Mouse (Mus musculus) olfactory bulb, adult 2 months (tissue): Measurements from ENCODE around the gene Gpr157. TPM values are rescaled to one million over a fixed set of nuclear protein-coding genes. Genes with fewer than 3 reads are reported as not detected.

ENCODE experiments used
- H3K27ac ChIP-seq: fragments of 200-500 bp; 2 replicates; pipeline ENCODE4 v1.5.1; 2012; ENCODE audit warnings: low read depth, low read length; ENCODE audit not compliant: insufficient read depth
- H3K4me1 ChIP-seq: fragments of 200-500 bp; 2 replicates; pipeline ENCODE4 v1.6.1; 2012; ENCODE audit warnings: low read length; ENCODE audit not compliant: control insufficient read depth, insufficient read depth
- H3K4me3 ChIP-seq: fragments of 200-500 bp; 2 replicates; pipeline ENCODE4 v1.5.1; 2012; ENCODE audit warnings: mild to moderate bottlenecking, low read depth, low read length, moderate library complexity; ENCODE audit not compliant: insufficient read depth
- CTCF ChIP-seq: fragments of 200-500 bp; IDR thresholded peaks from 2 replicates; pipeline ENCODE4 v1.5.1; 2012; ENCODE audit warnings: low read depth, mild to moderate bottlenecking, low read length, moderate library complexity; ENCODE audit not compliant: insufficient read depth
- POLR2A ChIP-seq: fragments of 200-500 bp; IDR thresholded peaks from 2 replicates; pipeline ENCODE4 v1.6.1; 2012; ENCODE audit warnings: mild to moderate bottlenecking, low read depth, low read length, moderate library complexity; ENCODE audit not compliant: insufficient read depth
- WGBS: fragments of 180-500 bp; shearing (Covaris S2); methylation state at CpG from one replicate; pipeline ENCODE4 v1.1.7; 2018; 5-methylcytosine and 5-hydroxymethylcytosine counted together
- polyA plus RNA-seq: library from polyadenylated mRNA; stranded (reverse); fragments of >200 nt; gene quantifications from 2 replicates; pipeline ENCODE4 v1.2.4, GENCODE M21; 2012; ENCODE audit warnings: low replicate concordance; ENCODE audit not compliant: missing spikeins, insufficient read depth, insufficient read length

Gpr157 gene
- polyA plus RNA-seq, 1 experiment: not detected

DNA sequence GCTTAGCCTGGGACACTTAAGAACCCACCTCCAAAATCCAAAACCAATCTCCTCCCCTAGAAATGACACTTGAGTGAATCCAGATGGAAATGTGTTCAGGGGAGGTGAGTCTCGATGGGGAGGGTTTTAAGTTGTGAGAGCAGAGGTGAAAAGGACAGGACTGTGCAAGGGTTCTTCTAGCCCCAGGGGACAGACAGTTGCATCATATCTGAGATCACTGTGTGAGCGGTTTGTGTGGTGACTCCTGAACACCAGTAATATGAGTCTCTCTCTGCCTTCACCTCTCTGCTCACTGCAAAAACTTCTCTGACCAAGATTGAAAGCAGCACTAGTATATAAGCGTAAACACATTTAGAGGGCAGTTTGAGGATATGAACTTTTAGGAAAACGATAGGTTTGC is 59.1 kb downstream of the Gpr157 start:
- no peak overlapping the region for H3K27ac ChIP-seq

DNA sequence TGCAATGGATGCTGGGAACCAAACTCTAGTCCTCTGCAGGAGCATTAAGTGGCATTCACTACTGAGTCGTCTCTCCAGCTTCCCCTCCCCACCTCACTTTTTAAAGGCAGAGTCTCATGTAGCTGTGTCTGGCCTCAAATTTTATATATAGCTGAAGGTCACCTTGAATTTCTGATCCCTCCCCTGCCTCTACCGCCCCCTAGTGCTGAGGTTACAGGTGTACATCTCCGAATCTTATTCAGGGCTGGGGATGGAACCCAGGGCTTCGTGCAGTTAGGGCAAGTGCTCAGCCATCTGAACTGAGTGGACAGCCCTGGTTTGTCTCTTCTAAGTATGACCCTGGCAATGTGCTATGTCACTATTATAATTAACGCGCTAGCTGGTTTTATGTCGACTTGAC is 63.9 kb downstream of the Gpr157 start:
- Histone ChIP-seq H3K4me3 (no peak overlapping the region), H3K4me1 (no peaks in the 10 kb centered on the region), H3K27ac (no peak overlapping the region)
- WGBS: 81% methylated on average over 7 of the region's 7 CpGs
- TF ChIP-seq CTCF (no peak), POLR2A (no peak)

More for the DNA sequence above, 59.1 kb downstream of the Gpr157 start:
- TF ChIP-seq CTCF (no peak), POLR2A (no peak)
- 88% methylated on average over 4 of the region's 4 CpGs for WGBS
- no peak overlapping the region for H3K4me3 ChIP-seq
- H3K4me1 ChIP-seq: no peaks in the 10 kb centered on the region

DNA sequence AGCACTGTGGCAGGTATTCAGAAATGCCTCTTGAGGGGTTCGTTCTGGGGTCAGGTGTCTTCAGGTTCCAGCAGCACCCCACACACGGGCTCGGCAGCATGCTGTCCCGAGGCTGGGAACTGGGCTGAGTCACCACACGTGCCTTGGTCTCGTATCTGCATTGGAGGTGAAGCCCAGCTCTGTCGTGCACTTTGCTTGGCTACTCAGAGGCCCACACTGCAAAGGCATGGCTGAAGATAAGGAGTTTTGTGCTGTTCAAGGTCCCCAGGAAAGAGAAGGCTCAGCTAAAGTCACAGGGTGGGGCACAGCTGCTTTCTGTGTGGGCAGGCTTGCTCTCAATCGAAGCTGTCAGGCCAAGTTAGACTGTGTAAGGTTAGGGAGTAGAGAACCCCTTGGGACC is 65.3 kb downstream of the Gpr157 start:
- no peak for TF ChIP-seq POLR2A
- no peak for TF ChIP-seq CTCF
- Histone ChIP-seq H3K27ac (no peak overlapping the region), H3K4me1 (no peaks in the 10 kb centered on the region), H3K4me3 (no peak overlapping the region)
- WGBS: 85% methylated on average over 8 of the region's 8 CpGs

DNA sequence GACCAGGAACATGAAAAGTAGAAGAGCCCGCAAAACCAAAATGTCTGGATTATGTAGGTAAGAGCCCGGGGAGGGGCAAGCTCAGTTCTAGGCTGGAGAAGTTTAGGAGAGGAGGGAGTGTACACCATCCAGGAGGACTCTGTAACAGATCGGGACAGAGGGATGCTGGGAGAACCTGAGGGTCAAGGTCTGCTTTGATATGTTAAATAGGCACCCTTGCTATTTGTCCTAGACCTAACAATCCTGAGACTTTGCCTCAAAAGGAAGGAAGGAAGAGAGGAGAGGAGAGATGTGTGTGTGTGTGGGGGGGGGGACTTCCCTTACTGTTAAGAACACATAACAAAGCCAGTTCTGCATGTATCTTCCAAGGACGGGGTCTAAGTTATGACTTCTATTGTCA is 68.1 kb downstream of the Gpr157 start:
- Histone ChIP-seq H3K4me3 (no peak overlapping the region), H3K27ac (no peak overlapping the region), H3K4me1 (no peaks in the 10 kb centered on the region)
- WGBS: 94% methylated on average over 4 of the region's 4 CpGs
- no peak for TF ChIP-seq POLR2A
- TF ChIP-seq CTCF: no peak

Other genes with a start within 250 kb of the Gpr157 start
- not detected in 2 replicates for gene Spsb1, start 132.3 kb upstream of the Gpr157 start, polyA plus RNA-seq
- 170 TPM in 1 of 2 replicates, not detected in the other for gene H6pd, start 78.3 kb upstream of the Gpr157 start, polyA plus RNA-seq
- gene Slc2a5, start 31.9 kb downstream of the Gpr157 start, polyA plus RNA-seq: not detected in 2 replicates
- not detected in 2 replicates for gene Slc2a7, start 61.6 kb downstream of the Gpr157 start, polyA plus RNA-seq
- not detected in 2 replicates for gene Car6, start 114.0 kb downstream of the Gpr157 start, polyA plus RNA-seq
- 1,081 TPM in 1 of 2 replicates, not detected in the other for gene Eno1, start 149.4 kb downstream of the Gpr157 start, polyA plus RNA-seq
- 249 and 288 TPM in 2 replicates for gene Rere, start 194.3 kb downstream of the Gpr157 start, polyA plus RNA-seq